Mouse (Mus musculus) lung, postnatal 0 days (tissue): ENCODE data around the gene Pomgnt2. TPM values are rescaled to one million over a fixed set of nuclear protein-coding genes. Genes with fewer than 3 reads are reported as not detected.

Experiments
- ATAC-seq: fragments of 200-750 bp; cut with Nextera tagmentation; 2 replicates; pipeline ENCODE4 v1.8.0; 2017; ENCODE audit warnings: moderate library complexity
- DNase-seq: peaks from one replicate; pipeline ENCODE4 v3.0.0-alpha.2; 2016; ENCODE audit warnings: low spot score
- H3K27ac ChIP-seq: fragments of 300-500 bp; sonication (generic); 2 replicates; pipeline ENCODE4 v1.5.1; 2014; ENCODE audit warnings: antibody characterized with exemption, mild to moderate bottlenecking, low read length, mixed read lengths
- H3K27me3 ChIP-seq: fragments of 300-500 bp; sonication (generic); replicated peaks from 2 replicates; pipeline ENCODE4 v1.6.1; 2014; ENCODE audit warnings: low read length, mixed read lengths; ENCODE audit not compliant: insufficient read depth
- H3K36me3 ChIP-seq: fragments of 300-500 bp; sonication (generic); 2 replicates; pipeline ENCODE4 v1.6.1; 2014; ENCODE audit warnings: low read length, mixed read lengths; ENCODE audit not compliant: insufficient read depth
- H3K4me1 ChIP-seq: fragments of 300-500 bp; sonication (generic); 2 replicates; pipeline ENCODE4 v1.6.1; 2014; ENCODE audit warnings: antibody characterized with exemption, low read depth, low read length, mixed read lengths; ENCODE audit not compliant: insufficient read depth
- H3K4me2 ChIP-seq: fragments of 300-500 bp; sonication (generic); replicated peaks from 2 replicates; pipeline ENCODE4 v1.6.1; 2014; ENCODE audit warnings: low read depth, mild to moderate bottlenecking, low read length, moderate library complexity, mixed read lengths
- H3K4me3 ChIP-seq: fragments of 300-500 bp; sonication (generic); 2 replicates; pipeline ENCODE4 v1.5.1; 2014; ENCODE audit warnings: low read depth, low read length
- H3K9ac ChIP-seq: fragments of 300-500 bp; sonication (generic); replicated peaks from 2 replicates; pipeline ENCODE4 v1.6.1; 2014; ENCODE audit warnings: low read depth, mild to moderate bottlenecking
- H3K9me3 ChIP-seq: fragments of 300-500 bp; sonication (generic); 2 replicates; pipeline ENCODE4 v1.6.1; 2016; ENCODE audit warnings: low read length, mixed read lengths
- CTCF ChIP-seq: IDR thresholded peaks from 2 replicates; pipeline ENCODE4 v1.5.1; 2016; ENCODE audit warnings: antibody characterized with exemption, mild to moderate bottlenecking
- EP300 ChIP-seq: IDR thresholded peaks from 2 replicates; pipeline ENCODE4 v1.6.1; 2016; ENCODE audit warnings: antibody characterized with exemption, mild to moderate bottlenecking, control low read depth
- WGBS: fragments of 180-500 bp; shearing (Covaris S2); extraction: QIAGEN DNeasy Blood & Tissue Kit; methylation state at CpG from one replicate; pipeline ENCODE4 v1.1.7; 2014; 5-methylcytosine and 5-hydroxymethylcytosine counted together
- polyA plus RNA-seq: library from polyadenylated mRNA; unstranded; fragments of >200 nt; fragmentation: Nextera tagmentation; extraction: Ambion mirVana; gene quantifications from 2 replicates; pipeline ENCODE4 v1.2.1, GENCODE M21; 2015

Gene Pomgnt2
- polyA plus RNA-seq, 1 experiment from 2014 or later: 4.3 TPM

- Histone ChIP-seq H3K4me3 (no peak overlapping the region; the same call in 1 of the 2 replicates), H3K9ac (no peak overlapping the region), H3K36me3 (no peaks in the 10 kb centered on the region), H3K4me2 (peak overlapping the region; percentile 45), H3K27me3 (no peaks in the 10 kb centered on the region), H3K9me3 (no peaks in the 10 kb centered on the region), H3K4me1 (peaks cover 8% of the 10 kb centered on the region; the same call in 1 of the 2 replicates), H3K27ac (no peak overlapping the region)
- DNase-seq (no peak), ATAC-seq (0 out of 2 replicates have a peak, but pooled peaks have one; percentile 2)
- TF ChIP-seq CTCF (no peak), EP300 (no peak)
- WGBS: 33% methylated on average over 4 of the region's 4 CpGs
Measured at GRCm38 (mm10) chr9:121951114-121951423, 45.8 kb downstream of the Pomgnt2 start.

- Histone ChIP-seq H3K9me3 (no peaks in the 10 kb centered on the region), H3K4me2 (peak within 1 kb of the TSS; percentile 45), H3K4me1 (peaks cover 8% of the 10 kb centered on the region; the same call in 1 of the 2 replicates), H3K36me3 (no peaks in the 10 kb centered on the region), H3K27ac (no peak within 1 kb of the TSS), H3K4me3 (no peak within 1 kb of the TSS; the same call in 1 of the 2 replicates), H3K9ac (no peak within 1 kb of the TSS), H3K27me3 (no peaks in the 10 kb centered on the region)
- 2% methylated on average over 14 of the region's 14 CpGs for WGBS
- DNase-seq: peak; percentile 72
- peak; percentile 85 for ATAC-seq
- TF ChIP-seq CTCF (no peak; the same call in 1 of the 2 replicates), EP300 (no peak)
Measured at GRCm38 (mm10) chr9:121950418-121951113, 46.3 kb downstream of the Pomgnt2 start, which contains the start of gene Fam198a. Gene Fam198a, plus strand, starts transcription at chr9:121950988.

GRCm38 (mm10) chr9:121948431-121948830 lies 48.5 kb downstream of the Pomgnt2 start:
- Histone ChIP-seq H3K9me3 (no peaks in the 10 kb centered on the region), H3K27me3 (no peaks in the 10 kb centered on the region), H3K27ac (no peak overlapping the region), H3K36me3 (no peaks in the 10 kb centered on the region), H3K4me3 (no peak overlapping the region), H3K9ac (no peak overlapping the region), H3K4me2 (no peak overlapping the region), H3K4me1 (peaks cover 8% of the 10 kb centered on the region; the same call in 1 of the 2 replicates)
- DNase-seq (peak; percentile 69), ATAC-seq (peak; percentile 38)
- 40% methylated on average over 4 of the region's 4 CpGs for WGBS
- TF ChIP-seq EP300 (no peak), CTCF (no peak)

- no peak overlapping the region for H3K9ac ChIP-seq
- no peak overlapping the region for H3K4me2 ChIP-seq
- no peaks in the 10 kb centered on the region for H3K9me3 ChIP-seq
- TF ChIP-seq EP300: no peak
- TF ChIP-seq CTCF: peak; percentile 77
- H3K4me1 ChIP-seq: peaks cover 8% of the 10 kb centered on the region; the same call in 1 of the 2 replicates
- no peaks in the 10 kb centered on the region for H3K27me3 ChIP-seq
- 2% methylated on average over 4 of the region's 4 CpGs for WGBS
- ATAC-seq (peak; percentile 21; the same call in 1 of the 2 replicates), DNase-seq (peak; percentile 78)
- no peaks in the 10 kb centered on the region for H3K36me3 ChIP-seq
- H3K4me3 ChIP-seq: no peak overlapping the region
- no peak overlapping the region for H3K27ac ChIP-seq
Measured at GRCm38 (mm10) chr9:121947784-121948183, 49.1 kb downstream of the Pomgnt2 start.

- no peak for DNase-seq
- TF ChIP-seq CTCF (no peak), EP300 (no peak)
- no peaks in the 10 kb centered on the region for H3K9me3 ChIP-seq
- no peaks in the 10 kb centered on the region for H3K4me1 ChIP-seq
- no peak overlapping the region for H3K4me3 ChIP-seq
- H3K27ac ChIP-seq: no peak overlapping the region
- 80% methylated on average over 3 of the region's 3 CpGs for WGBS
- no peak overlapping the region for H3K9ac ChIP-seq
- H3K36me3 ChIP-seq: no peaks in the 10 kb centered on the region
- no peak for ATAC-seq
- H3K27me3 ChIP-seq: no peaks in the 10 kb centered on the region
- H3K4me2 ChIP-seq: no peak overlapping the region
Measured at GRCm38 (mm10) chr9:121943628-121944027, 53.3 kb downstream of the Pomgnt2 start.

GRCm38 (mm10) chr9:121943005-121943404 lies 53.9 kb downstream of the Pomgnt2 start:
- WGBS: 69% methylated on average over 3 of the region's 3 CpGs

More at GRCm38 (mm10) chr9:121943005-121943404, 53.9 kb downstream of the Pomgnt2 start:
- H3K4me1 ChIP-seq: no peaks in the 10 kb centered on the region
- ATAC-seq: no peak
- no peak overlapping the region for H3K4me3 ChIP-seq
- no peaks in the 10 kb centered on the region for H3K9me3 ChIP-seq
- no peak overlapping the region for H3K9ac ChIP-seq
- no peaks in the 10 kb centered on the region for H3K27me3 ChIP-seq
- no peak overlapping the region for H3K27ac ChIP-seq
- no peak for DNase-seq
- H3K36me3 ChIP-seq: no peaks in the 10 kb centered on the region
- TF ChIP-seq EP300 (no peak), CTCF (no peak)
- H3K4me2 ChIP-seq: no peak overlapping the region
